ENCODE assay signal across 8 mouse cellular contexts in genomic region chr1:193363801-193364231, GRCm38 (mm10). TPM values are rescaled to one million over a fixed set of nuclear protein-coding genes. Genes with fewer than 3 reads are reported as not detected.
DNase-seq lines count a peak whose midpoint lies in the region; ATAC-seq and TF ChIP-seq lines count a peak whose summit lies in the region.

No protein-coding gene starts in this region.

- H3K4me2 ChIP-seq in liver, embryonic 12.5 days = no peak overlapping the region

- peak; percentile 26 for DNase-seq in liver
- DNase-seq in ES-E14 (ENCODE audit: low read depth, low spot score) = peak; percentile 35
- DNase-seq in cerebellum, adult 9-11 months = peak; percentile 59
- peak; percentile 54 to 59 for DNase-seq in heart, postnatal 36 days
- peak; percentile 67 to 72 for DNase-seq in left cerebral cortex, postnatal 36 days (ENCODE audit: low spot score in 2 of 2)
- DNase-seq in retina, postnatal 1 day = peak; percentile 56

- intact Hi-C loops in heart, postnatal 36 days (cut with DNase I) = loop anchor here (1.0 to 5.0 kb wide), 2 partner anchors 34 to 157 kb away; partner anchors contain the start of gene Lamb3
- intact Hi-C loops in left cerebral cortex, postnatal 36 days (cut with DNase I) = no loop called here

- no peaks in the 10 kb centered on the region for H3K9me3 ChIP-seq in liver, embryonic 12.5 days (replicated peaks)
- no peaks in the 10 kb centered on the region for H3K9me3 ChIP-seq in ES-E14 (ENCODE audit: control insufficient read depth, insufficient read depth, low read depth, low read length)

- H3K4me3 ChIP-seq in liver, embryonic 12.5 days = no peak overlapping the region
- no peak overlapping the region for H3K4me3 ChIP-seq in ES-E14 (ENCODE audit: insufficient read depth in 1 of 2, low read depth in 1 of 2, low read length in 2 of 2, poor library complexity in 1 of 2, severe bottlenecking in 1 of 2)

- H3K4me1 ChIP-seq in liver, embryonic 12.5 days = no peaks in the 10 kb centered on the region
- no peaks in the 10 kb centered on the region for H3K4me1 ChIP-seq in ES-E14 (ENCODE audit: control insufficient read depth in 2 of 2, insufficient read depth in 2 of 2, low read length in 2 of 2, poor library complexity in 1 of 2)

- no peak for ATAC-seq in liver, embryonic 12.5 days
- no peak for ATAC-seq in erythroid progenitor cell, adult 5-6 weeks (replicated peaks; ENCODE audit: low FRiP score, poor library complexity, severe bottlenecking)

- no peak overlapping the region for H3K9ac ChIP-seq in liver, embryonic 12.5 days
- no peak overlapping the region for H3K9ac ChIP-seq in ES-E14 (ENCODE audit: insufficient read depth, low read depth, low read length, poor library complexity, severe bottlenecking)

- in situ Hi-C loops in ES-E14 (cut with MboI; ENCODE audit: low sequenced_read_pairs in 2 of 2, unreplicated experiment in 2 of 2) = no loop called here

- H3K27me3 ChIP-seq in liver, embryonic 12.5 days (replicated peaks) = 0 out of 2 replicates have a peak, but pooled peaks cover 13% of the 10 kb centered on the region

- H3K36me3 ChIP-seq in liver, embryonic 12.5 days = no peaks in the 10 kb centered on the region
- no peaks in the 10 kb centered on the region for H3K36me3 ChIP-seq in ES-E14 (ENCODE audit: control insufficient read depth, insufficient read depth, low read length, poor library complexity, severe bottlenecking)

- WGBS in liver, embryonic 12.5 days (ENCODE audit: insufficient replicate concordance) = 52% methylated on average over 5 of the region's 5 CpGs

- no peak overlapping the region for H3K27ac ChIP-seq in liver, embryonic 12.5 days
- H3K27ac ChIP-seq in ES-E14 (ENCODE audit: insufficient read depth, low read depth, low read length, poor library complexity, severe bottlenecking) = no peak overlapping the region

TF ChIP-seq in ES-E14, 5 proteins besides CTCF, POLR2A, EP300 and RAD21:
- no peak for TF ChIP-seq HCFC1 (IDR thresholded peaks at IDR 0.05; ENCODE audit: borderline replicate concordance, insufficient read depth, low read length)
- TF ChIP-seq ZNF384 (IDR thresholded peaks at IDR 0.05; ENCODE audit: low read depth, low read length) = no peak
- TF ChIP-seq ZC3H11A (IDR thresholded peaks at IDR 0.05; ENCODE audit: borderline replicate concordance, low read depth, low read length) = no peak
- TF ChIP-seq CHD2 (IDR thresholded peaks at IDR 0.05; ENCODE audit: low read depth, low read length) = no peak
- TF ChIP-seq MAFK (IDR thresholded peaks at IDR 0.05; ENCODE audit: insufficient read depth, low read depth, low read length) = no peak

RNA-seq across cellular contexts. Expression of gene Camk1g, which starts 6.3 kb away (rescaled TPM):
- polyA plus RNA-seq in liver, embryonic 12.5 days (2016; fragmentation: Nextera tagmentation; extraction: Ambion mirVana) = 0.86 and 0.92 TPM in 2 replicates
- total RNA-seq in ES-E14 (2012; rRNA removed) = not detected in 2 replicates
- total RNA-seq in heart, postnatal 36 days (2021) = 1 to 10 TPM in 1 of 2 experiments, not detected in 1; 1.0 TPM
- 10 to 100 TPM; 32.4 to 47.1 TPM for total RNA-seq in left cerebral cortex, postnatal 36 days (2021)
- total RNA-seq in erythroid progenitor cell, adult 5-6 weeks (2015; ENCODE audit: low replicate concordance) = not detected in 2 replicates
- total RNA-seq in erythroid progenitor cell, adult 5-6 weeks (2017; ENCODE audit: low replicate concordance) = not detected in 2 replicates

Comparison
In these comparisons a context has a peak if more than half of its experiments do, and no peak if none do; other contexts are left out.
1. RNA of gene Camk1g, which starts 6.3 kb away (total RNA-seq): 32.4 to 47.1 TPM in left cerebral cortex, postnatal 36 days; 1.0 TPM in heart, postnatal 36 days, not detected in ES-E14 and not detected in erythroid progenitor cell, adult 5-6 weeks; every median in the first group is over 10 times any median in the second.
2. Peak in every context shown above with its lines, with median percentiles within 50 percentile points of each other: DNase-seq.